Mouse (Mus musculus) adipocyte (in vitro differentiated cells): ENCODE data around the gene Dnm3.
A peak's percentile ranks its signal among the peaks of the same experiment; 100 is the strongest.

ENCODE experiments used
- DNase-seq: peaks from one replicate; pipeline ENCODE4 v3.0.0-alpha.2; 2016; ENCODE audit warnings: low spot score

Gene Dnm3

GRCm38 (mm10) chr1:162209010-162209409, 268.8 kb downstream of the Dnm3 start:
- no peak for DNase-seq

DNA sequence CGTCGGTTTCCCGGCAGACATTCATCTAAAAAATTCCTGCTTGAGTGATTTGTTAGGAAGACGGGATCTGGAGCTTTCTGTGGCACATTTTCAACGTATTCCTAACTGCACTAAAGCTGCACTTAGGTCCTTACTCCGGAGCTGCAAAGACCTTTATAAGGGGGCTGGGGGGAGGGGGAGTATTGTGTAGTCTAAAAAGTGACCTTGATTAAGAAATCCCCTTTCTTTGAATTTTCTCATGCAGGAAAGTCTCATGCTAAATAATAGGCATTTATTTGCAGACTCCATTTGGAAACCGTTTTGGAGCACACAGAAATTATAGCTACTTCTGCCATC, 270.2 kb downstream of the Dnm3 start:
- DNase-seq = peak; percentile 68

DNA sequence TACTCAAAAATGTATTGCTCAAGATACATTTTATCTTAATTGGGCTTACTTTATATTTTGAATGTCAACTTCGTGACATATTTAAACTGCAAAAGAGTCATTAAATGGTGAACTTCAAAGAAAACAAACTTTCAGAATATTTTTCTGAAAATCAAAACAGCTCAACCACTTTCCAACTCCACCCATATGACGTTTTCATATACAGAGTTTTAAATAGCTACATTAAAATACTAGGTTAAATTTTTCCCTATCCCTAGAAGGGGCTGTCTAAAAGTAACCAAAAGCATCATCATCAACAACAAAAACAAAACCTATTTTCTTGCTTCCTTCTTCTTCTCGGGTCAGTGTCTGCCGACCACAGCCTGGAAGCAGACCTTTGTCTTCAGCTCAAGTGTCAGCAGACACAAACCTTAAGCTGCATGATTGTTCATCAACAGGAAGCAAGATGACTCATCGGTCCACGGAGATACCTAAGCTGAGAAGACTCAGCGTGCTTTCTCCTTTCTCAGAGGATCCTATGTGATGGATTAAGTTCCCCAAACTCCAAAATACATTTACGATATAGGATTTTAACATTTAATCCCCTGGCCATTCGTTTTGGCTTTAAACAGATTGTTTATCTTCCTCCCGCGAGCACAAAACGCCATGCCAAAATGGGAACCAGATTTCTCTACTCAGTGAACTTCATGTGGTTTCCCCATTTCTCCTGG, 270.7 kb downstream of the Dnm3 start:
- no peak for DNase-seq

DNA sequence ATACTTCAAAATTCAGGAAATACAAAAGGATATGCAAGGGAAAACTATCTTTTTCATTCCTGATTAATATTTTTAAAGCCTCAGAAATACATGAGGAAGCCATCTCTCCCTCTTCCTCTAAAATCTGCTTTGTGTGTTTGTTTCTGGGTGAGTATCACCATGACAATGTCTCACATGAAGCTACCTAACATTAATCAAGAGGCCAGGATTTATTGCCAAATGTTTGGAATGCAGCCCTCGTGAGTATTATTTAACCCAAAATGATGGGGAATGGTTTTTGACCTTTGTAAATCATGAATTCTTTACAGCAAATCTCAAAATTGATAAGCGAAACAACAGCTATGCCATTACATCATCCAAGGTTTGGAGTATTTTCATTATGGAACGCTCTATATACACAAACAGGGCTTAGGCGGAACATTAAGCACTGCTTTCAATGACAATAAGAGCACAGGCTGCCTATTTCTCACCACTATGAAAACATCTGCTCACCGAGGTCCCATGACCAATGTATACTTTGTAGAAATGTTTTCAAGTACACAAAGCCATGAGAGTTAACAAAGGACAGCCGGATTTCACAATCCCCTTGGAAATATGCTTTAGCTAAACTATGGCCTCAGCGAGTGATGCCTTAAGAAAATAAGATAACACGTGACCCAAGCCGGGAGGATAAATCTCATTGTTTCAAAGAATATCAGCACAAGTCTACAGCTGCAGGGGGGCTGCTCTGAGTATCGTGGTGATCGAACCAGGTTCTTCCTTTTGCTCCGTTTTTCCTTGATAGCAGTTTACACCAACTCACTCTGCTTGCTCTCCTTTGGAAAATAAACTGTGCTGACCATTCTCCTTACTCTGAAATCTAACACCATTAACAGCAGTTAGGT, 275.1 kb downstream of the Dnm3 start:
- peak; percentile 41 for DNase-seq

DNA sequence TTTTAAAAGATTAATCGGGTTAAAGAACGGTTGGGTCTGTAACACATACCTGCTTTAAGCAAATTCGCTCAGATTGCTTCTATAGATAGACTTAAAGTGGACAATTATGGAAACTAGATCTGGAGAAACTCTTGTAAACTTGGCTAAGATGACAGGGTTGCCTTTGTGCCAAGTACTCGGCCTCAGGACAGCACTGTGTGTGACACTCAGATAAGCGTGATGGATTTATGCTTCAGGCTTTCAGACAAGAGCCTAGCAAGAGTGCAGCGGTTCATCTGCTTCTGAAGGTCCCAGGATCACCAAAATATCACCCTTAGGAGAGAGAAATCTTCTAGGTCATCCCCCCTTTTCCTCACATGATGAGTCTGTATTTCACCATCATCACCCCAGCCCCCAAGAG, 277.4 kb downstream of the Dnm3 start:
- peak; percentile 73 for DNase-seq

DNA sequence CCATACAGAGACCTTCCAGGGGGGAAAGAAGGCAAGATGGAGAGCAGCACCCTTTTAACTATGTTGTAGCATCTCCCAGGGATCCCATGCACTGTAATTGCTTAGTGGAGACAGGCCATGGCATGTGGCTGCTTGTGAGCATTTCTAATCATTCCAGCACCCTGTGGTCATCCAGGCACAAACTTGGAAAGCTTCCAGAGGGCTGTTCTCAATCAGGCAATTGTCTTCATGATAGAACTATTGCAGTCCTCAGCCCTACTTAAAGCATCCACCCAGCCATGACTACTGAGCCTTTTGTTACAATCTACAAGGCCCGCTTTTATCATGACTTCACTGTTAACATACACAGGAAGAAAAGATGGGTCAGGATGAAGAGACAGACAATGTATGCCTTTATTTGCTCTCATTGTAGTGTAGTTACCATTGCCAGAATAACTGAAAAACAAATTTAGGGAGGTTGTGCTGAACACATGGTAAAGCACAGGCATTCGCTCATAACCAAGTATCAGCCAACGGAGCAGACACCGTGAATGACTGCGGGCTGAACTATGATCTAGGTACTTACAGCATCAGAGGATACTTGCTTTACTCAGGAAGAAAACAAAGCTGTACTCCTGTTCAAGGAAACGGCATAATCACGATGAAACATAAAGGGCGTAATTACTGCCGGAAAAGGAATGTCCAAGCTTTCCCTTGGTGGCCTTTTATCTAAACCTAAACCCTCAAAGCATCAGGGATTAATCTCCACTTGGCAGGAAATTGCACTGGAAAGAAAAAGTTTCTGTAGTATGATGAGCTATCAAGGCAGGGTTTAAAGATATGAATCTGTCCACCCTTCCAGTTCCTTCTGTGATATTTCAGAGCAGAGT, 280.8 kb downstream of the Dnm3 start:
- DNase-seq = peak; percentile 34

GRCm38 (mm10) chr1:162188744-162189143, 289.1 kb downstream of the Dnm3 start:
- no peak for DNase-seq

- peak; percentile 39 for DNase-seq
Observed at GRCm38 (mm10) chr1:162187352-162188120, 290.3 kb downstream of the Dnm3 start.

- peak; percentile 54 for DNase-seq
Observed at GRCm38 (mm10) chr1:162186470-162187351, 291.1 kb downstream of the Dnm3 start.

- peak; percentile 39 for DNase-seq
Observed at GRCm38 (mm10) chr1:162184003-162184748, 293.7 kb downstream of the Dnm3 start.

DNA sequence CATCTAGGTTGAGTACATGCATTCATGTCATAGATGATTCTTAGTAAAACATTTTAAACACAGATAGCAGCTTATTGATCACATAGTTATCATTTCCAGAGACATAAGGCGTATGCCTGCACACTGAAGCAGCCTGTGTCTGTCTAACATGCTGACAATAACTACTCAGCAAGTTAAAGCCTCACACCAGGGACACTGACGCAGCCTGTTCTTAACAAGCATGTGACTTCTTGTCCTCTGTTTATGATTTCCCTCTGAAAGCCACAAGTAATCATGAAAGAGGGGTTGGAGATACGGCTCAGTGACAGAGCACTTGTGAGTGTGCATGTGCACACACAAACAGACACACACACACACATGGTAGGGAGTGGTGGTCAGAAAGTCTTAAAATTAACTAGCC, 294.4 kb downstream of the Dnm3 start:
- DNase-seq = no peak

DNA sequence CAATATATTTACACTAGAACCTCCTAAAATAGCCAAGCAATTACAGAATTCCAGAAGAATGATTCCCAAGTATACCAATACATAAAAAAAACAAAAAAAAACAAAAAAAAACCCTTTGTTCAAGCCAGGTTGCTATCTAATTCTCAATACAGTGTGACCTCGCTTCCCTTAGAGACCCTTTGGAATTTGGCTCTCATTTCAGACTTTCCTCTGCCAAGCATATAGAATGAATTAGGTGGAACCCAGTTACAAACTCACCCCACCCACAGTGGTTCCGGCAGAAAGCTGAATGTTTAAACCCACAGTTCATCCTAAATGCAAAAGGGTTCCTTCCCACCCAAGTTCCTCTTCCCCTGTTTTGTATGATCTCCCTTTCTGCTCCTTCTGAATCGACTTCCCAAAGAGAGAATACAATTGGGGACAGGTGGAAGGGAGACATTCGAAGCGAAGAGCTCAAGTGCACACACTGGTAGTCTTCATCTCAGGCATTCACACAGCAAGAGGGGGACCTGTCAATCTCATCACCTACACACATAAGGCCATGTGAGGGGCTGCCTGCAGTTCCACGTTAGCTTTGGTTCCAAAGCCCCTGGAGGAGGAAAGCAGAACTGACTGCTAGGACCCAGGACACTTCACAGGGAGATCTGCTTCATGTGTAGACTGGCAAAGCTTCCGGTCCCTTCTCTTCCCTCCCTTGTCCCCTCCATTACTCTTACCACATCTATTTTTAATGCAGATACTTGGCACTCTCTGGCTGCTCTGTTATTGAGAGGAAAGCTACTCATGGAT, 296.5 kb downstream of the Dnm3 start:
- no peak for DNase-seq

DNA sequence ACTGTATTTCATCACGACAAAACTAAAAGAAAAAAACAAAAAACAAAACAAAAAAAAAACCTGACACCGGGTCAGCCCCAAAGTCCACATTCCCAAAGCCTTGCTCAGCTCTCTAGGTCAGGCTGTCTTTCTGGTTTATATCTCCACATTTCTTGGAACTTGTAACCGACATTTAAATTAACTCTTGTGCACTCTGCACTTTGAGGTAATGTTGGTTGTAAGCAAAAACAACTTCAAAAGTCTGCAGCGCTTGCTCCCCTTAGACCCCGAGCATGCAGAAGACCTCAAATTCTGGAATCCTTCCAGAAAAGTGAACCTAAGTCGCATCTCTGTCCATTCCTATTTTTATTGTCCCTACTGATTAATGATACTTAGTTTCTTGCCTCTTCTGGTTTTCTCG, 297.4 kb downstream of the Dnm3 start:
- peak; percentile 40 for DNase-seq

GRCm38 (mm10) chr1:162179401-162179800, 298.4 kb downstream of the Dnm3 start:
- no peak for DNase-seq

DNA sequence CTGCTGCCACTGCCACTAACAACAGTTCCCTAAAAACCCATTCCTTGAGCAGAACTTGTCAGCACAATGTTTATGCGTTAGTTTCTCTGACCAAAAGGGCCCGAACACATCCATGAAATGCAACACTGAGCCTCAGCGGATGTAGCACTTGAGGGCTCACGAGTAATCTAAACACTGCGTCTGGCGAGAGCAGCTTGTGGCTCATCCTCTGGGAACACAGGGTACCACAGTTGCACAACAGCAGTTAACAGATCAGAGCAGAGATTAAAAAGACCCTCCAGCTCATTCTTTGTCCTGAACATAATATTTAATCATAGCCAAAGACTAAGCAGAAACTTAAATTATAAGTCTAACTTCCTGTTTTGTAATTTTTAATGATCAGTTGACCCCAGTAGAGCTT, 305.0 kb downstream of the Dnm3 start:
- DNase-seq = no peak

- no peak for DNase-seq
Observed at GRCm38 (mm10) chr1:162163687-162164484, 313.9 kb downstream of the Dnm3 start.

GRCm38 (mm10) chr1:162162677-162163076, 315.2 kb downstream of the Dnm3 start:
- no peak for DNase-seq

GRCm38 (mm10) chr1:162162249-162162648, 315.6 kb downstream of the Dnm3 start:
- no peak for DNase-seq
